8 mouse cellular contexts compared by ENCODE assay signal in genomic region chr16:18031752-18032151, GRCm38 (mm10). TPM values are rescaled to one million over a fixed set of nuclear protein-coding genes. Genes with fewer than 3 reads are reported as not detected.
DNase-seq lines count a peak whose midpoint lies in the region; ATAC-seq lines count a peak whose summit lies in the region.
"Had no signal": no experiment of that assay in that cellular context is flagged by ENCODE, and none has a peak within 500 bp of the region (broad histone marks: within the 10 kb centered on the region; RNA-seq: fewer than 3 reads in every experiment).

No protein-coding gene starts in this region.

- no peak overlapping the region for H3K4me2 ChIP-seq in hindbrain, embryonic 11.5 days (replicated peaks; ENCODE audit: low read depth, low read length)
- H3K4me2 ChIP-seq: hindbrain, embryonic 15.5 days had no signal

- DNase-seq in hindbrain, embryonic 11.5 days (ENCODE audit: low spot score), result peak; percentile 20
- DNase-seq in hindbrain, embryonic 10.5 days (ENCODE audit: low spot score), result no peak
- DNase-seq in right cerebral cortex, adult 2 months (ENCODE audit: low spot score in 2 of 2), result peak; percentile 43 to 45
- no peak for DNase-seq in right cerebral cortex, postnatal 36 days (ENCODE audit: low spot score in 2 of 2)
- peak; percentile 10 for DNase-seq in fibroblast of lung, adult 2 months (ENCODE audit: low read depth)
- no peak for DNase-seq in frontal cortex, postnatal 14 days (ENCODE audit: low spot score in 2 of 2)
- no peak for DNase-seq in T-cell, adult 2 months (ENCODE audit: low spot score)

- H3K27ac ChIP-seq in hindbrain, embryonic 11.5 days (ENCODE audit: low read depth, low read length), result no peak overlapping the region
- no peak overlapping the region for H3K27ac ChIP-seq in hindbrain, embryonic 10.5 days
- H3K27ac ChIP-seq: hindbrain, embryonic 15.5 days had no signal

- H3K9me3 ChIP-seq in hindbrain, embryonic 11.5 days (ENCODE audit: control insufficient read depth, low read length), result no peaks in the 10 kb centered on the region
- no peaks in the 10 kb centered on the region; the same call in 1 of the 2 replicates for H3K9me3 ChIP-seq in hindbrain, embryonic 10.5 days
- H3K9me3 ChIP-seq: hindbrain, embryonic 15.5 days had no signal

- 57% methylated on average over 2 of the region's 2 CpGs for WGBS in hindbrain, embryonic 11.5 days
- 63% methylated on average over 2 of the region's 2 CpGs for WGBS in hindbrain, embryonic 10.5 days

- no peaks in the 10 kb centered on the region for H3K4me1 ChIP-seq in hindbrain, embryonic 11.5 days (replicated peaks; ENCODE audit: control insufficient read depth, insufficient read depth, low read length)
- peaks cover 2% of the 10 kb centered on the region; the same call in 1 of the 2 replicates for H3K4me1 ChIP-seq in hindbrain, embryonic 10.5 days (replicated peaks)
- H3K4me1 ChIP-seq: hindbrain, embryonic 15.5 days had no signal

- no peaks in the 10 kb centered on the region for H3K27me3 ChIP-seq in hindbrain, embryonic 11.5 days (ENCODE audit: control insufficient read depth, insufficient read depth, low read length)
- H3K27me3 ChIP-seq in hindbrain, embryonic 10.5 days (ENCODE audit: insufficient read depth, poor library complexity, severe bottlenecking), result no peaks in the 10 kb centered on the region
- H3K27me3 ChIP-seq: hindbrain, embryonic 15.5 days had no signal

- no peak for ATAC-seq in hindbrain, embryonic 11.5 days (ENCODE audit: low FRiP score)

- H3K4me3 ChIP-seq in hindbrain, embryonic 11.5 days (ENCODE audit: low read depth, low read length), result no peak overlapping the region
- H3K4me3 ChIP-seq in hindbrain, embryonic 10.5 days, result no peak overlapping the region
- H3K4me3 ChIP-seq: hindbrain, embryonic 15.5 days had no signal

- no peak overlapping the region for H3K9ac ChIP-seq in hindbrain, embryonic 11.5 days (ENCODE audit: low read depth, low read length)
- H3K9ac ChIP-seq: hindbrain, embryonic 15.5 days had no signal

- H3K36me3 ChIP-seq in hindbrain, embryonic 11.5 days (ENCODE audit: control insufficient read depth, insufficient read depth, low read length), result no peaks in the 10 kb centered on the region
- no peaks in the 10 kb centered on the region for H3K36me3 ChIP-seq in hindbrain, embryonic 10.5 days
- H3K36me3 ChIP-seq: hindbrain, embryonic 15.5 days had no signal

RNA-seq across cellular contexts. Expression of gene Dgcr6, which starts 20.9 kb away (rescaled TPM):
- polyA plus RNA-seq in hindbrain, embryonic 11.5 days (2014; fragmentation: Nextera tagmentation; extraction: Ambion mirVana), result 128 and 130 TPM in 2 replicates
- polyA plus RNA-seq in hindbrain, embryonic 10.5 days (2016; fragmentation: Nextera tagmentation; extraction: Ambion mirVana), result 153 and 167 TPM in 2 replicates

RNA-seq across cellular contexts. Expression of gene Vpreb2, which starts 51.5 kb away (rescaled TPM):
- polyA plus RNA-seq in hindbrain, embryonic 11.5 days (2014; fragmentation: Nextera tagmentation; extraction: Ambion mirVana), result not detected in 2 replicates
- not detected in 2 replicates for polyA plus RNA-seq in hindbrain, embryonic 10.5 days (2016; fragmentation: Nextera tagmentation; extraction: Ambion mirVana)
- polyA plus RNA-seq: hindbrain, embryonic 15.5 days had no signal

RNA-seq across cellular contexts. Expression of gene Prodh, which starts 58.3 kb away (rescaled TPM):
- polyA plus RNA-seq in hindbrain, embryonic 11.5 days (2014; fragmentation: Nextera tagmentation; extraction: Ambion mirVana), result 7.8 and 8.3 TPM in 2 replicates
- polyA plus RNA-seq in hindbrain, embryonic 10.5 days (2016; fragmentation: Nextera tagmentation; extraction: Ambion mirVana), result 9.7 and 13.4 TPM in 2 replicates

Comparison
In these comparisons a context has a peak if more than half of its experiments do, and no peak if none do; other contexts are left out.
1. DNase-seq: peak in hindbrain, embryonic 11.5 days (single experiment), right cerebral cortex, adult 2 months (2 of 2) and fibroblast of lung, adult 2 months (single experiment); none in hindbrain, embryonic 10.5 days (single experiment), right cerebral cortex, postnatal 36 days (0 of 2), frontal cortex, postnatal 14 days (0 of 2) and T-cell, adult 2 months (single experiment).